Mouse (Mus musculus): Measurements from ENCODE around the gene Sh2d3c. TPM values are rescaled to one million over a fixed set of nuclear protein-coding genes. Genes with fewer than 3 reads are reported as not detected.

Gene Sh2d3c
- total and polyA plus RNA-seq, 3 experiments: 0.35 to 0.98 TPM; not detected in 1

GRCm38 (mm10) chr2:32758503-32758902, 37.6 kb downstream of the Sh2d3c start:
- Histone ChIP-seq H3K4me1 (ENCODE audit: insufficient read depth, low read depth, low read length) (peaks cover 12% of the 10 kb centered on the region), H3K9me3 (replicated peaks) (no peaks in the 10 kb centered on the region), H3K4me3 (ENCODE audit: low read depth, low read length) (no peak overlapping the region), H3K36me3 (replicated peaks) (peaks cover 51% of the 10 kb centered on the region), H3K27me3 (ENCODE audit: insufficient read depth, low read length) (peaks cover 11% of the 10 kb centered on the region; the same call in 1 of the 2 replicates)
- DNase-seq (ENCODE audit: low spot score) (no peak), ATAC-seq (ENCODE audit: extremely low read depth, insufficient number of reproducible peaks, low FRiP score, poor library complexity, severe bottlenecking) (no peak)
- TF ChIP-seq POLR2AphosphoS5 (IDR thresholded peaks at IDR 0.05; ENCODE audit: insufficient replicate concordance, low read depth, low read length): no peak
- no peak for TF ChIP-seq TAL1 (conservative IDR thresholded peaks at IDR 0.05; ENCODE audit: low read depth, low read length)
- TF ChIP-seq CTCF (IDR thresholded peaks at IDR 0.05; ENCODE audit: low read depth, low read length): no peak
- TF ChIP-seq GATA2 (IDR thresholded peaks at IDR 0.05; ENCODE audit: borderline replicate concordance, low read depth, low read length): no peak

GRCm38 (mm10) chr2:32759001-32759400, 38.1 kb downstream of the Sh2d3c start:
- H3K4me3 ChIP-seq (ENCODE audit: low read depth, low read length): no peak overlapping the region
- H3K4me1 ChIP-seq (ENCODE audit: insufficient read depth, low read depth, low read length): peaks cover 12% of the 10 kb centered on the region
- DNase-seq (ENCODE audit: low spot score): no peak
- H3K27me3 ChIP-seq (ENCODE audit: insufficient read depth, low read length): peaks cover 10% of the 10 kb centered on the region; the same call in 1 of the 2 replicates
- H3K9me3 ChIP-seq (replicated peaks): no peaks in the 10 kb centered on the region
- TF ChIP-seq POLR2AphosphoS5 (IDR thresholded peaks at IDR 0.05; ENCODE audit: insufficient replicate concordance, low read depth, low read length) (no peak), GATA1 (IDR thresholded peaks at IDR 0.05; ENCODE audit: borderline replicate concordance, low read length) (no peak), TAL1 (conservative IDR thresholded peaks at IDR 0.05; ENCODE audit: low read depth, low read length) (no peak), CTCF (IDR thresholded peaks at IDR 0.05; ENCODE audit: low read depth, low read length) (no peak), GATA2 (IDR thresholded peaks at IDR 0.05; ENCODE audit: borderline replicate concordance, low read depth, low read length) (no peak)
- ATAC-seq (ENCODE audit: extremely low read depth, insufficient number of reproducible peaks, low FRiP score, poor library complexity, severe bottlenecking): no peak
- H3K36me3 ChIP-seq (replicated peaks): peaks cover 51% of the 10 kb centered on the region

DNA sequence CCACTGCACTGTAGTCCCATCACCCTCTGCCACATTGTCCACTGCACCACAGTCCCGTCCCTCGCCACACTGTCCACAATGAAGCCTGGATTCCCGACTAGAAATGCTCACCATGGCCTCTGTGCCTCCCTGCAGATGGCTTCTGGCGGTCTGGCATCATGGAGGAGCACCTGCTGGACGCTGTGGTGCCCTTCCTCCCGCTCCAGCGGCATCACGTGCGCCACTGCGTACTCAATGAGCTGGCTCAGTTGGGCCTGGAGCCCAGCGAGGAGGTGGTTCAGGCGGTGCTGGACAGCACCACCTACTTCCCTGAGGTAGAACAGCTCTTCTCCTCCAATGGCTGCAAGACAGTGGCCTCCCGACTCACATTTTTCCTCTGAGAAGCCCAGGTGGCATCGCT, 40.5 kb downstream of the Sh2d3c start:
- Histone ChIP-seq H3K27me3 (ENCODE audit: insufficient read depth, low read length) (peaks cover 9% of the 10 kb centered on the region), H3K9me3 (replicated peaks) (no peaks in the 10 kb centered on the region), H3K4me1 (ENCODE audit: insufficient read depth, low read depth, low read length) (peaks cover 12% of the 10 kb centered on the region), H3K36me3 (replicated peaks) (peaks cover 51% of the 10 kb centered on the region), H3K4me3 (ENCODE audit: low read depth, low read length) (peak overlapping the region; percentile 4; the same call in 1 of the 2 replicates)
- TF ChIP-seq GATA1 (IDR thresholded peaks at IDR 0.05; ENCODE audit: borderline replicate concordance, low read length): no peak
- TF ChIP-seq GATA2 (IDR thresholded peaks at IDR 0.05; ENCODE audit: borderline replicate concordance, low read depth, low read length): no peak
- no peak for TF ChIP-seq POLR2AphosphoS5 (IDR thresholded peaks at IDR 0.05; ENCODE audit: insufficient replicate concordance, low read depth, low read length)
- TF ChIP-seq CTCF (IDR thresholded peaks at IDR 0.05; ENCODE audit: low read depth, low read length): no peak
- no peak for TF ChIP-seq TAL1 (conservative IDR thresholded peaks at IDR 0.05; ENCODE audit: low read depth, low read length)
- DNase-seq (ENCODE audit: low spot score): no peak
- no peak for ATAC-seq (ENCODE audit: extremely low read depth, insufficient number of reproducible peaks, low FRiP score, poor library complexity, severe bottlenecking)

DNA sequence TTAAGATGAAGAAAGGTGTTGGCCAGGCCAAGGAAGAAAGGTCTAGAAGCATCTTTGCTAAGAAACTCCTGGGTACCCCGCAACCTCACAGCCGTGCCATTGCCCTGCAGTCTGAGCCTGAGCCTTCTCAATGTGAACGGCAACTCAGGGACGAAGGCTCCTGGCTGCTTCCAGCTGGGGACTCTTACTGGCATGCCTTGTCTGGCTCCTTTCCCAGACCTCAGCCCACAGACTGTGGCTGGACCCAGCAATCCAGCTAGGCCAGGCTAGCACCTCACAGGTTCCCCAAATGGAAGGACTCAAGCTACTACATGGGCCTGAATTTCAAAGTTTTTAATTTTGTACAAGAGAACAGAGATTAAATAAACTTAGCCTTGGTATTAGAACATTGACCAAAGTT, 41.0 kb downstream of the Sh2d3c start:
- H3K9me3 ChIP-seq (replicated peaks): no peaks in the 10 kb centered on the region
- TF ChIP-seq GATA2 (IDR thresholded peaks at IDR 0.05; ENCODE audit: borderline replicate concordance, low read depth, low read length) (no peak), TAL1 (conservative IDR thresholded peaks at IDR 0.05; ENCODE audit: low read depth, low read length) (no peak), CTCF (IDR thresholded peaks at IDR 0.05; ENCODE audit: low read depth, low read length) (no peak), GATA1 (IDR thresholded peaks at IDR 0.05; ENCODE audit: borderline replicate concordance, low read length) (no peak), POLR2AphosphoS5 (IDR thresholded peaks at IDR 0.05; ENCODE audit: insufficient replicate concordance, low read depth, low read length) (no peak)
- H3K36me3 ChIP-seq (replicated peaks): peaks cover 51% of the 10 kb centered on the region
- DNase-seq (ENCODE audit: low spot score) (no peak), ATAC-seq (ENCODE audit: extremely low read depth, insufficient number of reproducible peaks, low FRiP score, poor library complexity, severe bottlenecking) (no peak)
- H3K4me1 ChIP-seq (ENCODE audit: insufficient read depth, low read depth, low read length): peaks cover 9% of the 10 kb centered on the region
- H3K27me3 ChIP-seq (ENCODE audit: insufficient read depth, low read length): peaks cover 11% of the 10 kb centered on the region
- H3K4me3 ChIP-seq (ENCODE audit: low read depth, low read length): no peak overlapping the region

DNA sequence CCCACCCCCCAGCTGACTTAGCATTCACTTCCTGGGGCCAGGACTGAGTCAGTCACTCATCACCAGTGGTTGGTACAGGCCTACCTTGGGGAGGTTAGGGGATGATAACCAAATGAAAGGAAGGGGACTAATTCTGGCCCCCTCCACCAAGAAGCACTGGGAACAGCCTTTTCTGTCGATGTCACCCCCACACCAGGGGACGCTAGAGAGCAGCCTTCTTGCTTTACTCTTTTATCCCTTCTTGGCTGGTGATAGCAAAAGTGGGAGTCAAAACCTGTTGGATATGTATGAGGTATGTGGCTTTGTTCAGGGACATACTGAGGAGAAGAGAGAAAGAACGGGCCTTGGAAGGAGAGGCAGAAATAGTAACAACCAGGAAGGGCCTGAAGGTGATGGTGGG, 42.5 kb downstream of the Sh2d3c start:
- TF ChIP-seq GATA1 (IDR thresholded peaks at IDR 0.05; ENCODE audit: borderline replicate concordance, low read length): no peak
- peak; percentile 78 for TF ChIP-seq CTCF (IDR thresholded peaks at IDR 0.05; ENCODE audit: low read depth, low read length)
- Histone ChIP-seq H3K9me3 (replicated peaks) (no peaks in the 10 kb centered on the region), H3K4me1 (ENCODE audit: insufficient read depth, low read depth, low read length) (peaks cover 4% of the 10 kb centered on the region; the same call in 1 of the 2 replicates), H3K36me3 (replicated peaks) (peaks cover 50% of the 10 kb centered on the region), H3K27me3 (ENCODE audit: insufficient read depth, low read length) (peaks cover 19% of the 10 kb centered on the region), H3K4me3 (ENCODE audit: low read depth, low read length) (no peak overlapping the region)
- ATAC-seq (ENCODE audit: extremely low read depth, insufficient number of reproducible peaks, low FRiP score, poor library complexity, severe bottlenecking) (no peak), DNase-seq (ENCODE audit: low spot score) (no peak)

DNA sequence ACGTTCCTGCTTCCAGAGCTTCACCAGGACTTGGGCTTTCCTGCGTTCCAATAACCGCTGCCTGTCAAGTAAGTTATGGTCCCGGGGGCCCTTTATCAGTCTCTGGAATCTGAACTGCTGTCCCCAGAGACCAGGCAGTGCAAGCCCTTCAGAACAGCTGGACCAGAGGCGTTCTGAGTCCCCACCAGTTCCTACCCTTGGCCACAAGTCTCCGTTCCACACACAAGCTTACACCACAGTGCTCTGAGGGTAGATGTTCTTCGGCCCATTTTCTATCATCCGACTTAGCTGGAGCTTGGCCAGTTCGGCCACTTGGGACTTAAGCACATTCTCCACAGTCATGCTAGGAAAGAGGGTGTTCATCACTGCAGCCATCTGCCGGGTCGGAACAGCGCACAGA, 46.4 kb downstream of the Sh2d3c start:
- no peak for DNase-seq (ENCODE audit: low spot score)

More for the DNA sequence above, 46.4 kb downstream of the Sh2d3c start:
- peaks cover 39% of the 10 kb centered on the region for H3K27me3 ChIP-seq (ENCODE audit: insufficient read depth, low read length)
- no peak for ATAC-seq (ENCODE audit: extremely low read depth, insufficient number of reproducible peaks, low FRiP score, poor library complexity, severe bottlenecking)
- H3K4me3 ChIP-seq (ENCODE audit: low read depth, low read length): no peak overlapping the region
- TF ChIP-seq GATA1 (IDR thresholded peaks at IDR 0.05; ENCODE audit: borderline replicate concordance, low read length) (no peak), TAL1 (conservative IDR thresholded peaks at IDR 0.05; ENCODE audit: low read depth, low read length) (no peak), CTCF (IDR thresholded peaks at IDR 0.05; ENCODE audit: low read depth, low read length) (no peak), POLR2AphosphoS5 (IDR thresholded peaks at IDR 0.05; ENCODE audit: insufficient replicate concordance, low read depth, low read length) (no peak), GATA2 (IDR thresholded peaks at IDR 0.05; ENCODE audit: borderline replicate concordance, low read depth, low read length) (no peak)
- peaks cover 11% of the 10 kb centered on the region for H3K36me3 ChIP-seq (replicated peaks)
- no peaks in the 10 kb centered on the region for H3K9me3 ChIP-seq (replicated peaks)
- H3K4me1 ChIP-seq (ENCODE audit: insufficient read depth, low read depth, low read length): peaks cover 17% of the 10 kb centered on the region

Data from G1E (cell line).